Mouse (Mus musculus): ENCODE measurements at regions not wholly inside any gene's neighbourhood (a gene's known extent, or its start where the extent isn't known, plus 50 kb on each side); places are given as distances from the start of the nearest gene placed in this dataset.
A peak's percentile ranks its signal among the peaks of the same experiment; 100 is the strongest.

DNA sequence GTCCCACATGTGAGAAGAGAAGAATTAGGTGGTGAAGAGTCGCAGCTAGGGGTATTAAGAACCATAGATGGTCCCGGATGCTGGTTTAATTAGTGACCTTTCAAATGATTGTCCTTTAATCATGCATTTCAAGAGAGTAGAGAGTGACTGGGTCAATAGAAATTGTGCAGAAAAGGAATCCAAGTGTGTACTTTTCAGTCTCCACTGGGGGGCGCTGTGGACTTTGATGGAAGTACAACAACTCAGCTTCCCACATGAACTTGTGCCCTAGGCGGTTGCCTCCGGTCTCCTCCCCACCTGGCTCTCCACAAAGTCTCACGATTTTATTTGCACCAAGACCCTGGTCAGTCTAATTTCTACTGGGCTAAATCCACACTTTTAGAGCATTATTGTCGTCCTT, 142.8 kb upstream of the Zfp618 start:
- no peaks in the 10 kb centered on the region for H3K36me3 ChIP-seq (replicated peaks)
- 51% methylated on average over 7 of the region's 7 CpGs for WGBS
- DNase-seq (ENCODE audit: extremely low spot score, low spot score), result peak; percentile 46
- H3K4me1 ChIP-seq, result peaks cover 4% of the 10 kb centered on the region
- no peak overlapping the region for H3K27ac ChIP-seq
- no peaks in the 10 kb centered on the region for H3K9me3 ChIP-seq
- H3K27me3 ChIP-seq (ENCODE audit: poor library complexity, severe bottlenecking), result no peaks in the 10 kb centered on the region
- H3K4me3 ChIP-seq, result no peak overlapping the region

DNA sequence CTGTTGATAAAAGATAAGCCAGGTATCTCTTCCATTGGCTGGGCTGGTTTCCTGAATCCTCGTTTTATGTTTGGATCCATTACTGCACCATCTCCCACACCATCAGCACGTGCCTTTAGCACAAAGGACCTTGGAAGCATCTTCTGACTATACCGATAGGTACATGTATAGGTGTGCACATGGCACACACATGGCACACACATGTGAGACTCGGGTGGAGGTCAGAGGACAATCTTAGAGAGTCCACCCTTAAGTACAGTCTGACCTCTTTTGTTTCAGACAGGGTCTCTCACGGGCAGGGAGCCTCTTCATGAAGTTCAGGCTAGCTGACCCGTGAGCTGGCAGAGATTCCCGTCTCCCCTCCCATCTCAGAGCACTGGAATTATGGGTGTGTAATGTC, 142.3 kb upstream of the Zfp618 start:
- Histone ChIP-seq H3K9me3 (no peaks in the 10 kb centered on the region), H3K4me3 (no peak overlapping the region), H3K36me3 (replicated peaks) (no peaks in the 10 kb centered on the region), H3K27ac (no peak overlapping the region), H3K27me3 (ENCODE audit: poor library complexity, severe bottlenecking) (no peaks in the 10 kb centered on the region), H3K4me1 (peaks cover 4% of the 10 kb centered on the region)
- DNase-seq (ENCODE audit: extremely low spot score, low spot score), result no peak
- 83% methylated on average over 7 of the region's 7 CpGs for WGBS

DNA sequence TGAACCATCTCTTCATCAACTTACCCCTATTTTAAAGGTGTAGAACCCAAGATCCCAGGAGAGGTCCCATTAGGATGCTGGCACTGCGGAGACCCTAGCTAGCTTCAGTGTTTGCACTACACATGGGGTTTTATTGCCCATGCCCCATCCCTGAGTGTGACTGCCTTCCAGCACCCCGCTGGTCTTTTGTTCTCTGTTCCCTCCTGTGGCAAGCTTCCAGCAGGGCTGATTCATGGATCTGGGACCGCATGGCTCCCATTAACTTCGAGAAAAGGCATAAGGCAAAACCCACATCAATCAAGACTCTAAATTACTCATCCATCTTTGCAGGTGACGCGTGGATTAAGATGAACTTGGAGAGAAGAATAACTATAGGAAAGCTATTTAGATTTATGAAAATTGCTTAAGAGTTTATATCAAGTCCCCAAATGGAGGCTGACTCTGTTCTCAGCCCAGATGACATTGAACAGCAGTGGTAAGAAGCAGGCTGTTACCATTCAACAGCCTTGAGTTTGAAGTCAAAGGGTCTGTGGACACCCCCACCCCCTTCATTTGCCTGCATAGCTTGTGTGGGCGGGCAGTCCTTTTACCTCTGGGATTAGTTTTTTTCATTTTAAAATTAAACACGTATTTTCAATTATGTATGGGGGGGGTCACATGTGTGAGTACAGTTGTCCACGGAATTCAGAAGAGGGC, 141.7 kb upstream of the Zfp618 start:
- H3K4me3 ChIP-seq, result no peak overlapping the region
- H3K36me3 ChIP-seq (replicated peaks), result no peaks in the 10 kb centered on the region
- H3K27me3 ChIP-seq (ENCODE audit: poor library complexity, severe bottlenecking), result no peaks in the 10 kb centered on the region
- H3K4me1 ChIP-seq, result peaks cover 4% of the 10 kb centered on the region
- no peaks in the 10 kb centered on the region for H3K9me3 ChIP-seq
- no peak overlapping the region for H3K27ac ChIP-seq
- no peak for DNase-seq (ENCODE audit: extremely low spot score, low spot score)
- 68% methylated on average over 9 of the region's 9 CpGs for WGBS

DNA sequence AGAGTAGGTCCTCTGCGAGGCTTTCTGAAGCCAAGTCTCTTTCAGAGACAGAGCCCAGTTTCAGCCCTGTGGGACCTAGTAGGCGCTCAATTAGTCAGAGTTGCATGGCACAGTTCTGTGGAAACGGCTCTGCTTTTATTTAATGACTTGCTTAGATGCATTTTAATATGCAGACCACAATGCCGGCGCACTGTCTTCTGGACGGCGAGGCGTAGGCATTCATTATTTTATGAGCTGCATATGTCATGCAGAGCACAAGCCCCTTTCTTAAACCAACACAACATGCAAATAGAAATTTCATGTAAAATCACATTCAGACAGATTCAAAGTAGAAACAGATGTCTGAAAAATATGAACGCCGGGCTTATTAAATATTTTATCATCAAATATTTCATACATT, 140.8 kb upstream of the Zfp618 start:
- Histone ChIP-seq H3K4me3 (no peak overlapping the region), H3K27me3 (ENCODE audit: poor library complexity, severe bottlenecking) (no peaks in the 10 kb centered on the region), H3K4me1 (peaks cover 4% of the 10 kb centered on the region), H3K9me3 (no peaks in the 10 kb centered on the region), H3K27ac (no peak overlapping the region), H3K36me3 (replicated peaks) (no peaks in the 10 kb centered on the region)
- no peak for DNase-seq (ENCODE audit: extremely low spot score, low spot score)
- WGBS, result 93% methylated on average over 10 of the region's 10 CpGs

DNA sequence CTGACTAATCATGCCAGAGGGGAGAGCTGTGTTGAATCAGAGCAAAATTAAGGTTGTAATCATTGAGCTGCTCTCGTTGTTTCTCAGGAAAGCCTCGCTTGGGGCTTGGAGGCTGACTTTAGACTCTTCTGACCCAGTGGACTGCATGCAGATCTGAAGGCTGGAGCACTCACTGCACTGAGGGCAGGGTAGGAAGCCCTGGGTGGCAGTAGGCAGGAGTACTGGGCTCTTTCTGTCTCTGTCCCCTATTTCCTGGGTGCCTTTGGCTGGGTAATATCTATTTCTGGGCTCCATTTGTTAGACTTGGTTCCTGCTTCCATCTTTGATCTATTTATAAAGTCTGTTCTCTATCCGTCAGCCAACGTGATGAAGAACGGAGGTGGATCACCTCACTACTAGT, 140.1 kb upstream of the Zfp618 start:
- Histone ChIP-seq H3K27me3 (ENCODE audit: poor library complexity, severe bottlenecking) (no peaks in the 10 kb centered on the region), H3K36me3 (replicated peaks) (no peaks in the 10 kb centered on the region), H3K27ac (no peak overlapping the region), H3K4me3 (no peak overlapping the region), H3K9me3 (no peaks in the 10 kb centered on the region), H3K4me1 (peaks cover 4% of the 10 kb centered on the region)
- DNase-seq (ENCODE audit: extremely low spot score, low spot score), result no peak
- WGBS, result 87% methylated on average over 5 of the region's 5 CpGs

DNA sequence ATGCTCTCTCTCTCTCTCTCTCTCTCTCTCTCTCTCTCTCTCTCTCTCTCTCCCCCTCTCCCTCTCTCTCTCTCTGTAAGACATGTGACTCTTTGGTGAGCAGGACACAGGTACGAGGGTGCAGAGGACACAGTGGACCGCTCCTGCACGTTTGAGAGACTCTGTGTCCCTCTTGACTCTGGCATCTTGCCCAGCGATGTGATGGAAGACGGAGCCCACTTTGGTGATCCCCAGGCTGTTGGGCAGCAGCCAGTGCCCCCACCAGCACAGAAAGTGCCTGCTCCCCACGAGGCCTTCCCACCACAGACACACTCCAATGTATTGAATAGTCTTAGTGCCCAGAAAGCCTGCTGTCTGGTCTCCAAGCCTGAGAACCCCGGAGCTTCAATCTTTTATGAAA, 136.4 kb upstream of the Zfp618 start:
- H3K4me3 ChIP-seq, result no peak overlapping the region
- DNase-seq (ENCODE audit: extremely low spot score, low spot score), result no peak
- peaks cover 3% of the 10 kb centered on the region for H3K4me1 ChIP-seq
- H3K36me3 ChIP-seq (replicated peaks), result no peaks in the 10 kb centered on the region
- WGBS, result 85% methylated on average over 7 of the region's 7 CpGs
- H3K27ac ChIP-seq, result no peak overlapping the region
- no peaks in the 10 kb centered on the region for H3K27me3 ChIP-seq (ENCODE audit: poor library complexity, severe bottlenecking)
- no peaks in the 10 kb centered on the region for H3K9me3 ChIP-seq

DNA sequence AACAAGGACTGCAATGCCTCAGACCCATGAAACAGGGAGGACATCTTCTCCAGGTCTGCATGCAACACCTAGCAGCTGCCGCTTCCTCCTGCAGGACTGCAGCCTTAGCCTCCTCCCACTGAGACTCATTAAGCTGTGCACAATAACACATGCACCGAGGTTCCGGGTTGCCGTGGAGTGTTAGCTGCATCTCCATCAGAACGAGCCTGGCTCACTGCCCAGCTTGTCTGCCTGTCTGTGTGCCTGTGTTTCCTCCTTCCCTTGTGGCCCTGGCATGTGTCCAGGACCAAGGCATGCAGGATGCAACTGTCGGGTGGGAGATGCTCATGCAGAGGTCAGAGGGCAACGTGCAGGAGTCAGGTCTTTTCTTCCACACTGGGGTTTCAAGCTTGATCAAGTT, 131.4 kb upstream of the Zfp618 start:
- H3K27me3 ChIP-seq (ENCODE audit: poor library complexity, severe bottlenecking), result no peaks in the 10 kb centered on the region
- WGBS, result 20% methylated on average over 7 of the region's 7 CpGs
- no peak overlapping the region for H3K4me3 ChIP-seq
- H3K4me1 ChIP-seq, result peaks cover 14% of the 10 kb centered on the region
- no peak for DNase-seq (ENCODE audit: extremely low spot score, low spot score)
- H3K9me3 ChIP-seq, result no peaks in the 10 kb centered on the region
- no peaks in the 10 kb centered on the region for H3K36me3 ChIP-seq (replicated peaks)
- no peak overlapping the region for H3K27ac ChIP-seq

DNA sequence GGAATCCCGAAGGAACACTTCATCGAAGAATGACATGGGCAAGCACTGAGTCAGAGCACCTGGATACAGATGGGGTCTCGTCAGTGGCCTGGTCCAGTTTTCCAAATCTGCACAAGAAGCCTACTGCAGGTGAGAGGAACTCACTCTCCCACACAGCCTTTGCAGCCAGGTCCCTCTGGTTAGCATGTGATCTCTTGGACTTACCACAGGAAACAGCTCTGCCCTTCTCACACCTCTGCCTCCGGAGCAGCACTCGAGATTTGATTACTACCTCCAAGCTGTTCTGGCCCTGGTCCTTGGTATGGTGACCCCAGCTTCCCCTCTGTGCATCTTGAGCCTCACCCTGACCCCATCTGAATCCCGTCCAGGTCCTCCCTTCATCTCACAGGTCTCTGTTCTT, 128.5 kb upstream of the Zfp618 start:
- H3K36me3 ChIP-seq (replicated peaks), result no peaks in the 10 kb centered on the region
- 72% methylated on average over 6 of the region's 6 CpGs for whole genome bisulfite sequencing
- H3K9me3 ChIP-seq, result no peaks in the 10 kb centered on the region

DNA sequence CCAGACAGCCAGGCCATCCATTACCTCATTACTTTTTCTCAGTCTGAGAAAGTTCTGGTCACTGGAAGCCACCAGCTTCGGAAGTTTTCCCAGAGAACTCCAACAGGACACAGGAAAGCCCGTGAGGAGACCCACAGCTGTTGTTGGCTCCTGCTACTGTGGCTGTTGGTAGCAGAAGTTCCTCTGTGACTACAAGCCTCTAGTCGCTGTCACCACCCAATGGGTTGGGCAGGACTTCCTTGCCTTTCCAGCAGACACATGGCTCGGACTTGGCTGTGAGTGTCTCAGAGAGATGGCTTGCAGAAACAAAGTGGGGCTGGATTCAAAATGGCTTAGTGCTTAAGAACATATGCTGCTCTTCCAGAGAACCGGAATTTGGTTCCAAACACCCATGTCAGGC, 114.8 kb upstream of the Zfp618 start:
- H3K9me3 ChIP-seq, result no peaks in the 10 kb centered on the region
- H3K4me1 ChIP-seq, result no peaks in the 10 kb centered on the region
- no peaks in the 10 kb centered on the region for H3K27me3 ChIP-seq (ENCODE audit: poor library complexity, severe bottlenecking)
- DNase-seq (ENCODE audit: extremely low spot score, low spot score), result no peak
- H3K36me3 ChIP-seq (replicated peaks), result no peaks in the 10 kb centered on the region
- H3K27ac ChIP-seq, result no peak overlapping the region
- 85% methylated on average over 5 of the region's 5 CpGs for WGBS
- H3K4me3 ChIP-seq, result no peak overlapping the region

More for the DNA sequence above, 128.5 kb upstream of the Zfp618 start:
- H3K4me3 ChIP-seq, result no peak overlapping the region
- peaks cover 14% of the 10 kb centered on the region for H3K4me1 ChIP-seq
- no peaks in the 10 kb centered on the region for H3K27me3 ChIP-seq (ENCODE audit: poor library complexity, severe bottlenecking)
- no peak for DNase-seq (ENCODE audit: extremely low spot score, low spot score)
- H3K27ac ChIP-seq, result no peak overlapping the region

DNA sequence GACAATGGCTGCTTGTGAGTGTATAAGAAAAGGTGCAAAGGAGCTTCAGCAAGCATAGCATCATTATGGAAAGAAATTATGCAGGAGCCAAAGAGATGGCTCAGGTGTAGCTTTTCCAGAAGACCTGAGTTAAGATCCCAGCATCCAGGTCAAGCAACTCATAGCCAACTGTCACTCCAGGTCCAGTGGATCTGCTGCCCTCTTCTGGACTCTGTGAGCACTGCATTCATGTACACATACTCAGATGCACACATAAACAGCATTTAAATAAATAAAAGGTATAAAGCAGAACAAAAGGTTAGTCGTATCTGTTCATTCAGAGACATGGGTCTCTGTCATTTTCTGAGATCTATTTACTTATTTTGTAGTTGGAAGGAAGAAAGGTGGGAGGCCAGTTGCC, 112.0 kb upstream of the Zfp618 start:
- H3K36me3 ChIP-seq (replicated peaks), result no peaks in the 10 kb centered on the region
- H3K9me3 ChIP-seq, result no peaks in the 10 kb centered on the region
- H3K4me3 ChIP-seq, result no peak overlapping the region
- no peak overlapping the region for H3K27ac ChIP-seq
- DNase-seq (ENCODE audit: extremely low spot score, low spot score), result no peak
- 78% methylated on average over 1 of the region's 1 CpGs for WGBS
- no peaks in the 10 kb centered on the region for H3K27me3 ChIP-seq (ENCODE audit: poor library complexity, severe bottlenecking)
- peaks cover 4% of the 10 kb centered on the region; the same call in 1 of the 2 replicates for H3K4me1 ChIP-seq

DNA sequence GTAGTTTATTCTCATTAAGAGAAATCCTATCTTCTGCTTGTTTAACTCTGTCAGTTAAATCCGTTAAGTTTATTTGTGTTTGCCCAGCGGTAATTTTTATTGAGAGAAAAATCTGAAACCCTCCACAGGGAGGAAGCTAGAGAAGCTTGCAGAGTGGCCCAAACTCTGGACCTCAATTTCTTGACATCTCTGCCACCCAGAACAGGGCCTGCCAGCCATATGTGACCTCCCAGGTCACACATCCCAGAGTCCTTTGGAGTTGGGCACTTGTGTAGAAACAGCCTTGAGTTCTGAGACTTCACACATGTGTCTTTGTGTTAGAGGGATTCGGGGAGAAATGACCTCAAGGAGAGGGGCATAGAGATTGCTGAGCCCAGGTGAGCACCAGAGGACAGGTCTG, 109.0 kb upstream of the Zfp618 start:
- WGBS, result 88% methylated on average over 3 of the region's 3 CpGs
- H3K4me1 ChIP-seq, result peaks cover 4% of the 10 kb centered on the region; the same call in 1 of the 2 replicates
- H3K4me3 ChIP-seq, result no peak overlapping the region
- no peak overlapping the region for H3K27ac ChIP-seq
- H3K9me3 ChIP-seq, result no peaks in the 10 kb centered on the region
- no peak for DNase-seq (ENCODE audit: extremely low spot score, low spot score)
- H3K36me3 ChIP-seq (replicated peaks), result no peaks in the 10 kb centered on the region
- H3K27me3 ChIP-seq (ENCODE audit: poor library complexity, severe bottlenecking), result no peaks in the 10 kb centered on the region

DNA sequence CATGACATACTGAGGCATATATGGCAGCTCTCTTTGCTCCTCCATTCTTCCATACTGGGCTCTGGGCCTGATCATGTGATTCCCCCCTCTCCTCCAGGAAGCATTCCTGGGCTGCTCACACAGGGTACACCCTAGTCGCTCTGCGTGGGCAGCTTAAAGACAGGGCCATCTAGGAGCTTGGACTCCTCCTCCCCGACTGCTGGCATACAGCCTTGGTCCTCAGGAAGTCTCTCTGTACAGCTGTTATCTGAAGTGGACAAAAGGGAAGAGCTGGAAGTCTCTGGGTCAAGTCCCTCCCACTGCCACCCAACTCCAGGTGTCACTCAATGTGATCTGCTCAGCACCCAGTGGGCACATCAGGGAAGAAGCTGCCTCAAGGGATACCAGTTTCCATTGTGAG, 102.6 kb upstream of the Zfp618 start:
- no peak for DNase-seq (ENCODE audit: extremely low spot score, low spot score)
- no peaks in the 10 kb centered on the region for H3K4me1 ChIP-seq
- no peak overlapping the region for H3K4me3 ChIP-seq
- no peak overlapping the region for H3K27ac ChIP-seq
- no peaks in the 10 kb centered on the region for H3K9me3 ChIP-seq
- no peaks in the 10 kb centered on the region for H3K27me3 ChIP-seq (ENCODE audit: poor library complexity, severe bottlenecking)
- H3K36me3 ChIP-seq (replicated peaks), result no peaks in the 10 kb centered on the region
- 100% methylated on average over 3 of the region's 3 CpGs for WGBS

DNA sequence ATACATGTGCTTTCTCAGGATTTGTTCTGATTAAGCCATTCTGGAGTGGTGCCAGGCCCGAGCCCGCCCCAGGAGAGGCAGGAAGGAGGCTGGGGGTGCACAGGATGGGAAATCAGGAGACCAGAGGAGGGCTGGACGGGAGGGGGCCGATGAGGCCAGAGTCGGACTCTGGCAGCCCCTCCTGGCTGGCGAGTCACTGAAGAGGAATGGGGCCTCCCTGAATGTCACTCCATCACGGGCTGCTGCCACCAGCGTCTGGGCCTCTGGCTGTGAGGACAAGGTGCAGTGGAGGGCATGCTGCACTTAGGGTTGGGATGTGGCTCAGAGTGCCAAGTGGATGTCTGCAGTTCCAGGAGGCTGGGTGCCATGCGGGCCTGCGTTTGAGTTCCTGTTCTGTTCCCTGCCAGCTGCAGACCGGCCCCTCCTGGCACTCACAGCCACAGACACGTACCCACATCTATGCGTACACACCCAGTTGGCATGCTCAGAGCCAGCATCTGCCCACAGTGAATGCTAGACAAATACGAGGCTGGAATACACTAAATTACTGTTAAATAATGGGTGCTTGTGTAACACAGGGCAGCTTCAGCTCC, 94.9 kb upstream of the Zfp618 start:
- H3K9me3 ChIP-seq, result peaks cover 4% of the 10 kb centered on the region
- no peaks in the 10 kb centered on the region for H3K4me1 ChIP-seq
- H3K27me3 ChIP-seq (ENCODE audit: poor library complexity, severe bottlenecking), result no peaks in the 10 kb centered on the region
- no peak overlapping the region for H3K4me3 ChIP-seq
- no peak for DNase-seq (ENCODE audit: extremely low spot score, low spot score)
- H3K36me3 ChIP-seq (replicated peaks), result no peaks in the 10 kb centered on the region
- 84% methylated on average over 14 of the region's 14 CpGs for WGBS
- no peak overlapping the region for H3K27ac ChIP-seq

Data from forebrain, embryonic 10.5 days (tissue).